Mouse (Mus musculus): ENCODE measurements around the gene Dusp5. TPM values are rescaled to one million over a fixed set of nuclear protein-coding genes. Genes with fewer than 3 reads are reported as not detected.

Gene Dusp5
- polyA plus RNA-seq, 1 experiment from 2014 or later: 1.6 TPM

Other genes with a start within 250 kb of the Dusp5 start
- gene Mxi1, start 218.6 kb upstream of the Dusp5 start, polyA plus RNA-seq (2015; fragmentation: Nextera tagmentation; extraction: Ambion mirVana): 39.7 and 54.5 TPM in 2 replicates
- gene Gm10197, start 157.3 kb upstream of the Dusp5 start, polyA plus RNA-seq (2015; fragmentation: Nextera tagmentation; extraction: Ambion mirVana): not detected in 2 replicates
- 38.7 and 41.6 TPM in 2 replicates for gene Smndc1, start 138.5 kb upstream of the Dusp5 start, polyA plus RNA-seq (2015; fragmentation: Nextera tagmentation; extraction: Ambion mirVana)
- 283 and 310 TPM in 2 replicates for gene Nutf2-ps1, start 60.0 kb downstream of the Dusp5 start, polyA plus RNA-seq (2015; fragmentation: Nextera tagmentation; extraction: Ambion mirVana)
- 68.0 and 69.6 TPM in 2 replicates for gene Smc3, start 71.3 kb downstream of the Dusp5 start, polyA plus RNA-seq (2015; fragmentation: Nextera tagmentation; extraction: Ambion mirVana)
- 0.51 and 0.70 TPM in 2 replicates for gene Rbm20, start 148.2 kb downstream of the Dusp5 start, polyA plus RNA-seq (2015; fragmentation: Nextera tagmentation; extraction: Ambion mirVana)

Data from hindbrain, embryonic 13.5 days (tissue).